Mouse (Mus musculus) kidney, adult 8-10 months (tissue): Measurements from ENCODE around the gene Art3.
"Not testable (repeated sequence)": the region's sequence is repeated elsewhere in the genome, so short reads cannot be mapped to it uniquely, and the experiment has no call there.

Experiments used
- DNase-seq, 2 experiments: peaks; one replicate each; pipeline ENCODE4 v3.0.0; 2022

Gene Art3

DNA sequence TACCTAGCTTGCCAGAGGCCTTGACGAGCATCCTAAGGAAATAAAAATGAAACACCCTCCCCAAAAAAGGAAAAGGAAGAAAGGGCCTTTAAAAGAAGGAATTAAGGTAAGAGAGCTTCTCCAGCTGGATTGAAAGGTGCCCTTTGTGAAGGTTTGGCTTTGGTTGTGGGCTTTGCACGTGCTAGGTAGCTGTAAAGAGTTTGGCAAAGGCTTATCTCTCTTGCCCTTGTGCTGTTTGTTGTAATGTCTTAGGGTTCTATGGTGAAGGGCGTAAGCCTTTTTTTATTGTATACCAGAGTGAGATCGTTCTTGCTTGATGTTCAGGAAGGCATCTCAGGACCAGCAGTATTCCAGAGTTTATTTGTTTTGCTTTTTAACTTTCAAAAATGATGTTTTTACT lies 9.0 kb downstream of the Art3 start:
- no peak for DNase-seq

- DNase-seq = no peak
Measured at GRCm38 (mm10) chr5:92345006-92345405, 13.4 kb downstream of the Art3 start.

DNA sequence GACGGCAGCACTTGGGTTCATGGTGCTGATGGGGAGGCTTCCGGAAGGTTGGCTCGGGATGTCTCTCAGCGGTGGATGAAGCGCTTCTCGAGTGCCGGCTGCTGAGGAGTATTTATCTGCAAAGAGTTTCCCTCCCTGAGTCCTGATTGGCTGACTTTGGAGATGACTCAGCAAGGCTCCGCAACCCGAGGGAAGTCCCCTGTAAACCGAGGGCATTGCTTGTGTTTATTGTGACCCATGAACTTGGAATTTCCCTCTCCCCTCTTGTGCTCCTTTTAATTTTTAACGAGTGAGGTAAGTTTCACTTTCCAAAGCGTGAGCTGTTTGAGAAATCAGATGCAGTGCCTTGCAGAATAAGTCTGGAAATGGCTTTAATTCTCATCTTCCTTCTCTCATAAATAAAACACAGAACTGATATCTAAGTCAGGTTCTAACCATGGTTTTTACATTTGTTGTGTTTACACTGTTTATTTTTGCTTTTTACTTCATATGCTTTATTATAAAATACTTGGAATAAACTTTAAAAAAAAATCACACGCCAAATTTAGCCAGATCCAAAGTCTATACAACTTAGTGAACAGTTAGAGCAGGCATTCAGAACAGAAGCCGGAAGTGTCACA lies 17.3 kb downstream of the Art3 start, which contains the start of gene Cxcl10:
Gene Cxcl10, minus strand, starts transcription at position 96 of the 620 bp plus-strand sequence.
- peak; percentile 77 to 83 for DNase-seq

DNA sequence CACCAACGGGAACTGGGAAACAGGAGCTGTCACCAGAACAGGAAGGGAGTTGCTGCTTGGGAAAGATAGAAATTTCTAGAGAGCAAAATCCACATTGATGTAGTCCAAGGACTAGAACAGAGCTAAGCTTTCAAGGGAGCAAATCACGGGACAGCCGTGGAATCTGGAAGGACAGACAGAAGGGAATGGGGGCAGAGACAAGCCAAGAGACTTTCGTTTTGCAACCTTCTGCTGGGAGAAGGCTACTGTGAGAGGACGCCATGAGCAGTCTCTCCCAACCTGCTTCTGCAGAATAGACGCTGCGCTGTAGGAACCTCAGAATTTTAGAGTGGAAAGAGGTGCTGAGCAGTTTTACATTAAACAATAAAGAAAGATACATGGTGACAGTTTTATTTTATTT lies 18.1 kb downstream of the Art3 start:
- no peak for DNase-seq

DNA sequence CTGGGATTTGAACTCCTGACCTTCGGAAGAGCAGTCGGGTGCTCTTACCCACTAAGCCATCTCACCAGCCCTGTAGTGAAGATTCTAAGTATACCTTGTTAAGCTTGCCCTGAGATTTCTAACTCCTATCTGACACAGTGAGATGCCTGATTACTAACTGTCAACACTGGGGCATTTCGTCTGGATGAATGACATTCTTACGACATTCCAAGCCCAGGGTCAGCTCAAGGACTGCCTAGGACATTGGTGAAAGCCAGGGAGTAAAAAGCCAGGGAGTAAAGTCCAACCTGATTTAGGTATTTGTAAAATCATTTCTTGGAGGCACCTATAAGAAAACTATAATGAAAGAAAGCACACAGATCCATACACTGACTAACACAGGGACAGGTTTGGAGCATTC lies 21.1 kb downstream of the Art3 start:
- DNase-seq = not testable (repeated sequence)

- peak in 1 of 2 experiments; percentile 61 for DNase-seq
Measured at GRCm38 (mm10) chr5:92353517-92353916, 21.9 kb downstream of the Art3 start.

GRCm38 (mm10) chr5:92358033-92358432 lies 26.4 kb downstream of the Art3 start:
- DNase-seq = no peak

DNA sequence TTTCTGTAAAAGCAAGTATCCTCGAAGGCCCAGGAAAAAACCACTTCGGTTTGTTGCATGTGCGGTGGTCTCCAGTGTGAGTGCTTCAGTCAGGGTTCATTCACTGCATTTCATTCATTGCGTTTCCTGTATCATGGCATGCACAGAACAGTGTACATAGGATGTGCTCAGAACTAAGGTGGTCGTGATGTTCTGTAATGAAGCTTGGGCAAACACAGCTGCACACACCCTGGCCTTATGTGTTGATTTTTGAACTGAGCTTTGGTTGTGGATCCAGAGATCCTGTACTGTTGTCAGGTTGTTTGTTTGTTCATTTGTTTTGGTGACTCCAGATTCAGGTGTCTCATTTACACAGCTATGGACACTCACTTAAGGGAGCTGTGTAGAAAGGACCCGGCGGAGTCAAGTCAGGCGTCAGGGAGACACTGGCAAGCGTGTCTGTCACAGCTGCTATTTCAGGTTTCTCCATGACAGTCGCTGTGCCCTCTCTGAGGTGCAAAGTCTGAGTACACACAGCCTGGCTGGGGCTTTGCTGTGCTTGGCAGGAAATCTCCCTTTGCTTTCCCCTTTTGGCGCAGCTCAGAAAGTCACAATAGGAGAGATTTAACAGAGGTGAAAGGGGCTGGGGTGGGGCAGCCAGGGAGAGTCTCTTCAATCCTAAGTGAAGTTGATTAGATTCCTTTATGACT lies 27.3 kb downstream of the Art3 start:
- DNase-seq = no peak

DNA sequence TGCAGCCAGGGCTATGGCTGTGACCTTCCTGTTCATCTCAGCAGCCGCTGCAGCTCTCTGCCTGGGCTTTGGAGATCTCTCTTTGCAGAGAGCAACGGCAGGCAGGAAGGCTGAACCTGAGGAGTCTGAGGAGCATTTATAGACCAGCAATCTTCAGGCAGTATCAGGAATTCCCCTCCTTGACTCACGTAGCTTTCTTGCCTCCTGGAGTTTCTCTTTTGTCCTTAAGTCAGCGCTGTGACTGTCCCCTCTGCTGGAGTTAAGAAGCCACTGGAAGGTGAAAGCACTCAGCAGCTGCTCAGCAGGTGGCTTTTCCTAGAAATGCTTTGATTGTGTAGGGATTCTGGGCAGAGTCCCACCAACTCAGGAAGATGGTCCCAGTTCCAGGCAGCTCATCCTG lies 31.6 kb downstream of the Art3 start:
- DNase-seq = no peak

DNA sequence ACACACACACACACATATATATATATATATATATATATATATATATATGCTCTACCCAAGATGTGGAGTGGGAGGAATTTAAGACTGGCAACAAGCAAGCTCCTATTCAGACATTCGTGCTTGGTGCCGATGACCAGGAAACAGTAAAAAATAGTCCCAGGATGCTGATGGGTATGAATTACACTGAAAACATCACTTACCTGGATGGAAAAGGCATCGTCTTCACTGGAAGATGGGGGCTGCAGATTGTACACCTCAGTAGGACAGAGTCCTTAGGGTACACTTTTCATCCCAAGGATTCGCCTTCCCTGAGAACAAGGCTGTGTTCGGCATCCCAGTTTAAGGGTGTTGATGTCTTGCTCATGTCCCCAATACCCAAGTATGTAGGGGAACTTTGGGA lies 32.4 kb downstream of the Art3 start:
- DNase-seq = no peak

DNA sequence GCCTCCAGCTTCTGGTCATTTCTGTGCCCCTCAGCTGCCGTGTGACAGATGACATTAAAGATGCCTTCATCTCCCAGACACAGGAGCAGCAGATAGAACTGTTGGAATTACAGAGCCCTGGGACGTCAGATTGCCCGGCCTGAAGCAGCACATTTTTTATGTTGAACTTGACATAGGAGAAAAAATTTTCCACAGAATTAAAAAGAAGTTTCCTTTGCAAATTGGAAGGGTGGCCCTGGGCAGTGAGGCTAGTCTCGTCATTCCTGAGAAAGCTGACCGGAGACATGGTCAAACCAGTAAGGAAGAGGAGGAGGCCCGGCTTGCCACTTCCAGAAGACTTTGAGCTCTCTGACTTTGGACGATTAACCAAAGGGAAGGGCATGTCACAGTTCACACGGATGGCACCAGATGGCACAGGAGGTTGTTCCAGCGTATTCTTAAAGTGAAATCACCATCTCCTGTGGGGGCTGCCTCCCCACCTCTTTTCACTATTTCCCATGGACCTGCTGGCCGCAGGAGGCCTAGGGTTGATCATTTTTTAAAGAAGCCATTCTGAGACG lies 33.6 kb downstream of the Art3 start:
- peak; percentile 44 to 54 for DNase-seq

GRCm38 (mm10) chr5:92366565-92366964 lies 34.9 kb downstream of the Art3 start:
- DNase-seq = no peak

- no peak for DNase-seq
Measured at GRCm38 (mm10) chr5:92368392-92368791, 36.8 kb downstream of the Art3 start.

- DNase-seq = no peak
Measured at GRCm38 (mm10) chr5:92369151-92369994, 37.7 kb downstream of the Art3 start.

GRCm38 (mm10) chr5:92370392-92370791 lies 38.8 kb downstream of the Art3 start:
- DNase-seq = no peak

- DNase-seq = no peak
Measured at GRCm38 (mm10) chr5:92370891-92371290, 39.3 kb downstream of the Art3 start.

DNA sequence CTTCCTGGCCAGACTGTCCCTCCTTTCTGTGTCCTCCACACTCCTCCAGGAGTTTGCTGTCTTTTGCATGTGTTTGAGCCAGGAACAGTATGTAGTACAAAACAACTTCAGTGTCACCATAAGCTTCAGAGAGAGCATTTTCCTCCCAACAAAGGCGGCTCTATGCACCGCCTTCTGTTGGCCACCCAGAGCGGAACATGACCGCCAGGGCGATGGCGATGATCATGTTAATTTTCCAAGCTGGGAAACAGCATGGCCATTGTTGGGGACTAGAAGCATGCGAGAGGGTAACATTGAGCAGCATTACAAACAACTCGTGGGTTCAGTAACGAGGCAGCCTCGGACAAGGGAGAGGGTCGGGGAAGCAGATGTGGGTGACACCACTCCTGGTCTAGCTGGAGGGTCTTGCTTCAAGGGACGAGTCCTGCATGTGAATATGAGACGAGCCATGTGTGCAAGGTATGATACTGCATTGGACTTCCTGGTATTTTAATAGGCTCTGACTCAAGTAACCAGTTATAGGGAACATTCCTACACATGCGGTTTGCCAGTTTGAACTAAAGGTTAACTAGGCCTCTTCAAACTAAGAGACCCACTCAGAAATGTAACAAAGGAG lies 39.8 kb downstream of the Art3 start:
- peak in 1 of 2 experiments; percentile 52 for DNase-seq

DNA sequence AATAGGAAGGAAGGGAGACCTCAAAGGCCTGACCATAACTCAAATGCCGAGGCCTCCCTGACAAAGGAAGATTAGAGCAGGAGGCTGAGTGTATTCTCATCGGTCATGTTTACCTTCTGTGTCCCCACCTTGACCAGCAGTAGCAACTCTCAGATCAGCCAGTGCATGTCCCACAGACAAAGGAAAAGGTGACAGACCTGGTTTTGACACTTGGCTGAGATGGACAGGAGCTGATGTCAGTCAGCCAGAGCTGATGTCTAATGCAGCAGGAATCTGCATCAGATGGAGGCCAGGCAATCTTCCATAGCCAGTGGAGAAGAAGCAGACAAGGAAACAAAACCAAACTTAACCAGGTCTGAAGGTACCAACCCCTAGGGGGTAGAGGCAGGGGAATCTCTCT lies 41.0 kb downstream of the Art3 start:
- no peak for DNase-seq

- DNase-seq = peak; percentile 55 to 62
Measured at GRCm38 (mm10) chr5:92374721-92375142, 43.1 kb downstream of the Art3 start.

- no peak for DNase-seq
Measured at GRCm38 (mm10) chr5:92375368-92375767, 43.7 kb downstream of the Art3 start.

GRCm38 (mm10) chr5:92376795-92377405 lies 45.3 kb downstream of the Art3 start:
- no peak for DNase-seq
